Mouse (Mus musculus) liver, embryonic 14.5 days (tissue): Measurements from ENCODE around the gene Dydc1.

Experiments
- CTCF ChIP-seq: IDR thresholded peaks from 2 replicates; pipeline ENCODE4 v1.5.1; 2016; ENCODE audit warnings: antibody characterized with exemption, low read depth, control low read depth
- EP300 ChIP-seq: IDR thresholded peaks from 2 replicates; pipeline ENCODE4 v1.6.1; 2016; ENCODE audit warnings: antibody characterized with exemption, low read depth

- peak; percentile 38 for TF ChIP-seq CTCF
- TF ChIP-seq EP300, result no peak
Measured at GRCm38 (mm10) chr14:41052481-41052880, 20.2 kb upstream of the Dydc1 start.
